Mouse (Mus musculus) intestine, embryonic 15.5 days (tissue): ENCODE measurements around the gene Wdr66. TPM values are rescaled to one million over a fixed set of nuclear protein-coding genes. Genes with fewer than 3 reads are reported as not detected.

Experiments used
- ATAC-seq: fragments of 200-750 bp; cut with Nextera tagmentation; 2 replicates; pipeline ENCODE4 v1.8.0; 2017; ENCODE audit warnings: moderate TSS enrichment, moderate library complexity
- H3K27ac ChIP-seq: fragments of 300-500 bp; sonication (generic); 2 replicates; pipeline ENCODE4 v1.5.1; 2015; ENCODE audit warnings: mild to moderate bottlenecking, inconsistent platforms
- H3K27me3 ChIP-seq: fragments of 300-500 bp; sonication (generic); replicated peaks from 2 replicates; pipeline ENCODE4 v1.6.1; 2015; ENCODE audit warnings: inconsistent platforms
- H3K36me3 ChIP-seq: fragments of 300-500 bp; sonication (generic); 2 replicates; pipeline ENCODE4 v1.6.1; 2015; ENCODE audit warnings: inconsistent platforms
- H3K4me1 ChIP-seq: fragments of 300-500 bp; sonication (generic); replicated peaks from 2 replicates; pipeline ENCODE4 v1.6.1; 2015; ENCODE audit warnings: inconsistent platforms
- H3K4me2 ChIP-seq: fragments of 300-500 bp; sonication (generic); replicated peaks from 2 replicates; pipeline ENCODE4 v1.6.1; 2015; ENCODE audit warnings: mild to moderate bottlenecking, inconsistent platforms
- H3K4me3 ChIP-seq: fragments of 300-500 bp; sonication (generic); replicated peaks from 2 replicates; pipeline ENCODE4 v1.5.1; 2015; ENCODE audit warnings: inconsistent platforms
- H3K9ac ChIP-seq: fragments of 300-500 bp; sonication (generic); 2 replicates; pipeline ENCODE4 v1.6.1; 2015; ENCODE audit warnings: inconsistent platforms
- H3K9me3 ChIP-seq: fragments of 300-500 bp; sonication (generic); 2 replicates; pipeline ENCODE4 v1.6.1; 2016; ENCODE audit warnings: inconsistent platforms
- WGBS: fragments of 180-500 bp; shearing (Covaris S2); methylation state at CpG from one replicate; pipeline ENCODE4 v1.1.7; 2015; 5-methylcytosine and 5-hydroxymethylcytosine counted together
- polyA plus RNA-seq: library from polyadenylated mRNA; unstranded; fragments of >200 nt; fragmentation: Nextera tagmentation; extraction: Ambion mirVana; gene quantifications from 2 replicates; pipeline ENCODE4 v1.2.1, GENCODE M21; 2015

Wdr66 gene
- polyA plus RNA-seq, 1 experiment from 2014 or later: 0.79 TPM

DNA sequence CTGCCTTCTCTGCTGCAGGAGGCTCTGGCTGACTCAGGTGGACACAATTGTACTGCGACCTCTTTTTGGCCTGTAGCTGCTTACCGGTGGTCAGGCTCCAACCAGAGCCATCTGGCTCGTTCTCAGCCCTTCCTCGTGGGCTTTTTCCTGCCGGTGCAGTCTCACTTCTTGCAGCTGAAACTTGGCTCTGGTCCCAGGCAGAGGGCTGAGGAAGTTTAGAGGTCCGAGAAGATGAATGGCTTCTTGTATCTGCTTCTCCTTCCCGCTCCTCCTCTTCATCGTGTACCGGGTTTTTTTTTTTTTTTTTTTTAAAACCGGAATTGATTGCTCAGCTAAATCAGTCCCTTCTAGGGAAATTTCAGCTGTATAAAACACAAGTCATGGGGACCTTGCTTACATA, 124.7 kb downstream of the Wdr66 start:
- 26% methylated on average over 10 of the region's 10 CpGs for WGBS
- H3K4me2 ChIP-seq: peak overlapping the region; percentile 9; the same call in 1 of the 2 replicates
- peaks cover 5% of the 10 kb centered on the region; the same call in 1 of the 2 replicates for H3K4me1 ChIP-seq
- H3K4me3 ChIP-seq: no peak overlapping the region
- no peaks in the 10 kb centered on the region for H3K27me3 ChIP-seq
- H3K9me3 ChIP-seq: no peaks in the 10 kb centered on the region
- H3K27ac ChIP-seq: peak overlapping the region; percentile 52; the same call in 1 of the 2 replicates
- H3K36me3 ChIP-seq: peaks cover 16% of the 10 kb centered on the region
- peak; percentile 67 for ATAC-seq
- no peak overlapping the region for H3K9ac ChIP-seq

Other genes with a start within 250 kb of the Wdr66 start
- gene Orai1, start 237.0 kb upstream of the Wdr66 start, polyA plus RNA-seq: 18.9 and 19.3 TPM in 2 replicates
- 0.45 TPM in 1 of 2 replicates, not detected in the other for gene Morn3, start 205.1 kb upstream of the Wdr66 start, polyA plus RNA-seq
- 8.4 and 10.1 TPM in 2 replicates for gene Tmem120b, start 183.7 kb upstream of the Wdr66 start, polyA plus RNA-seq
- 1.7 and 2.3 TPM in 2 replicates for gene Rhof, start 119.4 kb upstream of the Wdr66 start, polyA plus RNA-seq
- gene Setd1b, start 109.9 kb upstream of the Wdr66 start, polyA plus RNA-seq: 7.6 and 8.4 TPM in 2 replicates
- gene Psmd9, start 82.7 kb upstream of the Wdr66 start, polyA plus RNA-seq: 68.5 and 69.1 TPM in 2 replicates
- 4.7 and 6.8 TPM in 2 replicates for gene Hpd, start 69.4 kb upstream of the Wdr66 start, polyA plus RNA-seq
- 15.9 and 16.4 TPM in 2 replicates for gene Bcl7a, start 91.7 kb downstream of the Wdr66 start, polyA plus RNA-seq
- gene Mlxip, start 142.7 kb downstream of the Wdr66 start, polyA plus RNA-seq: 19.2 and 22.4 TPM in 2 replicates
- not detected in 2 replicates for gene Lrrc43, start 237.2 kb downstream of the Wdr66 start, polyA plus RNA-seq
- not detected in 2 replicates for gene Il31, start 237.4 kb downstream of the Wdr66 start, polyA plus RNA-seq